Mouse (Mus musculus): ENCODE data around the gene Ttc7. TPM values are rescaled to one million over a fixed set of nuclear protein-coding genes. Genes with fewer than 3 reads are reported as not detected.

Ttc7 gene
- 10 to 100 TPM; 13.0 to 15.9 TPM for total RNA-seq (2021)
- long read RNA-seq, experiment 1, full-length matches to known transcripts, result 3 of 3 reads
- long read RNA-seq, experiment 1, partial matches to known transcripts, result 0 of 3 reads
- long read RNA-seq, experiment 1, other reads (novel, unspliced or antisense), result 0 of 3 reads
- long read RNA-seq, experiment 2, full-length matches to known transcripts, result 5 of 9 reads
- long read RNA-seq, experiment 2, partial matches to known transcripts, result 2 of 9 reads
- long read RNA-seq, experiment 2, other reads (novel, unspliced or antisense), result 2 of 9 reads

DNA sequence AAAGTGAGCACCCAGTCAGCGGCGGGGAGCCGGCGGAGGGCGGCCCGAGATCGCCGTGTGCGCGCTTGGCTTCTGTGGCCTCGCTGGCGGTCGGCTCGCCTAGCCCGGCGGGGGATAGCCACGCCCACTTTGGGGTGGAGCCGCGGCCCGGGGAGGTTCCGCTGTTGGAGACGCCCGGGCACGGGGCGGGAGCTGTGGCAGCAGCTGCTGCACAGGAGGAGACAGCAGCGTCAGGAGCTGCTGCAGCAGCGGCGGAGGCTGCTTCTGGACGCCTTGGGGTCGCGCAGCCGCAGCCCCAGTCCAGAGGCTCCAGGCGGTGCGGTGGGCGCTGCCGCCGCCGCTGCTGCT, at the start of gene Ttc7:
TSS of gene Ttc7 (plus strand) at position 181 of the 348 bp plus-strand sequence.
- peak; percentile 97 for DNase-seq (ENCODE audit: low spot score in 2 of 2)

DNA sequence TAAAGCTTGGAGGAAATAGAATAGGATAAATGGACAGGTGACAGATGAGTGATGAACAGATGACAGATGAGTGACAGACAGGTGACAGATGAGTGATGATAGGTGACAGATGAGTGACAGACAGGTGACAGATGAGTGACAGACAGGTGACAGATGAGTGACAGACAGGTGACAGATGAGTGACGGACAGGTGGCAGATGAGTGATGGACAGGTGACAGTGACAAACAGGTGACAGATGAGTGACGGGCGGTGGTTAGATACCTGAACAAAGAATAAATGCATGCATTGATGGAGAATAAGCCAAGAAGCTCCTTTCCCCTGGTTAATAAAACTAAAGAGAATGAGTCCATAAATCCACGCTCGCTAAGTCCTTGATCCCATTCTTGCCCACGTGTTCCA, 47.7 kb upstream of the Ttc7 start:
- no peak for DNase-seq (ENCODE audit: low spot score in 2 of 2)

DNA sequence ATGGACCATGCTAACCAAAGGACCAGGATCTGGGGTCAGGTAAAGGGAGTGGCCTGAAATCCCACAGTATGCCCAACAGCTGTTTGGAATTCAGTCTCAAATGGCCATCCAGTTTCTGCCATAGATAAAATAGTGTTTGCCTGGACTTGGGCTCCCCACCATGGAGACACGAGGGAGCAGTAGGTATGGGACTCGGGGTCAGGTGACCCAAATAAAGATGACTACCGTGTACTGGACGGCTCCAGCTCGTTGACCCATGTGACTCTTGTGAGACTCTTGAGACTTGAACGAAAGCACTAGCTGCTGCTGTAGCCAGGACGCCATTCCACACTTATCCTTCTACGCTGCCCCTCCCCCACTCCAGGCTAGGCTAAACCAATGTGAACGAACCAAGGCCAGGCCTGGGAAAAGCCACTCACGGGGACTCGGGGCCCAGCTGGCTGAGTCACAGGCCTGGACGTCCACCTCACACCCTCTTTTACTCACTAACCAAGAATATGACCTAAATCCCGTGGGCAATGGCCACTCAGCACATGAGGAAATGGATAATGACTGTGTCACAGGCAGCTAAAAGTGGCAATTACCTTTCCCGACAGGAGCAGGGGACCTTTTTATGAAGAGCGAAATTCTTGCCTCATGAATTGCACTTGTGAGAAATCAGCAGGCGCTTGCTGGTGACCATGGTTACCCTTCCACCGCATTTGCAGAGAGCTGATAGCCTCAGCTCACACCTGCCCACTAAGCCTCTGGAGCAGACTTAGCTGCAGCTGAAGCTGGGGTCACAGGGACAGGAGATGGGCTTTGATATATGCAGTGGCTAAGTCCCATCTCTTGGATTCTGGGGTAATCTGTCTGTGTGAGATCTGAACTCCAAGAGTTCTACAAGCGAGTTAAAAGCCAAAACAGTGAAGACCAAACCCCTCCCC, 45.7 kb upstream of the Ttc7 start:
- no peak for DNase-seq (ENCODE audit: low spot score in 2 of 2)

DNA sequence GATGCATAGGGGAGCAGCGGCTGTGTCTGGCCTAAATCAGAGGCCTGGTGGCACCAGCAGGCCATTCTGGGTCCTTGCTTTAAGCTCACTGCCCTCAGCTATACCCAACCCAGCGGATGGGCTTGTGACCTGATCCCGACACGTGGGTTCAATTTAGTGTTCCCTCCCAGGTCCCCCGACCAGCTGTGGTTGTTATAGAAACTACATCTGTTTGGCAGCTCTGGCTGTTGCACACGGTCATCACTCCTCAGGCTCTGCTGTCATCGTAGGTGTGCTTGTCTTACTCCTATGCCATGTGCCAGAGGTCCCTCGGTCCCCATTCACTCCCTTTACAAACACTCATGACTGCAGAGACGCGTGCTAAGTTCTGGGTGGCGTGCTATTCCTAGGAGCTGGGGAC, 44.9 kb upstream of the Ttc7 start:
- no peak for DNase-seq (ENCODE audit: low spot score in 2 of 2)

DNA sequence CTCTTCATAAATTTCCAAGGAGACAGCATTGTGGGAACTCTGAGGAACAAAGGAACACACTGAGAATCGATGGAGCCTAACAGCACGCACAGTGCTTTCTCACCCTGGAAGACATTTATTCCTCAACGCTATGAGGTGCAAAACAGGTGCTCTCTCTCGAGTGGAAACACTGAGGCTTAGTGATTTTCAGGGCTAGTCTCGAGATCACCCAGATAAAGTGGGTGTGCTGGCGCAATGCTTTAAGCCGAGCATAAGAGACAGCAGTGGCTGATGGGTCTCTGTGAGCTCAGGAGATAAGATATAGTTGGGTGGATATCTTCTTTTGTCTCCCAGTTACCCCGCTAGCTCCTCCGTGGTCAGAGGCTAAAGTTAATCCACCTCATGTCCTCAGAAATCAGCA, 36.6 kb upstream of the Ttc7 start:
- no peak for DNase-seq (ENCODE audit: low spot score in 2 of 2)

DNA sequence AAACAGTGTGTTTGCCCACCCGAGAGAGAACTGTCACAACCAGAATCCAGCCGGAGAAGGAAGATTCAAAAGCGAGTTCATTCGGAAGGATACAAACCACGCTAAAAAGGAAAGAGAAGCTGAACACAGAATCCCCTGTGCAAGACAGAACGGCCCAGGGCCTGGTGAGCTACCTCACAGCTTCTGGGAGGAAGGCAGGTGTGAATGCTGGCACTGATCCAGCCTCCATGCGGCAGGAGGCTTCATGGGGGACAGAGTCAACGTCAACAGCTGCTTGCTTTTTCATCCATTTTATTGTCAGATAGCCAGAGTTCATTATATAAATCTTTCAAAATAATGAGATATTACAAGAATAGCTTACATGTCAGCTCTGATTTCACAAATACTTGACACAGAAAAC, 28.3 kb upstream of the Ttc7 start:
- no peak for DNase-seq (ENCODE audit: low spot score in 2 of 2)

- no peak for DNase-seq (ENCODE audit: low spot score in 2 of 2)
Observed at GRCm38 (mm10) chr17:87255672-87256071, 27.0 kb upstream of the Ttc7 start.

DNA sequence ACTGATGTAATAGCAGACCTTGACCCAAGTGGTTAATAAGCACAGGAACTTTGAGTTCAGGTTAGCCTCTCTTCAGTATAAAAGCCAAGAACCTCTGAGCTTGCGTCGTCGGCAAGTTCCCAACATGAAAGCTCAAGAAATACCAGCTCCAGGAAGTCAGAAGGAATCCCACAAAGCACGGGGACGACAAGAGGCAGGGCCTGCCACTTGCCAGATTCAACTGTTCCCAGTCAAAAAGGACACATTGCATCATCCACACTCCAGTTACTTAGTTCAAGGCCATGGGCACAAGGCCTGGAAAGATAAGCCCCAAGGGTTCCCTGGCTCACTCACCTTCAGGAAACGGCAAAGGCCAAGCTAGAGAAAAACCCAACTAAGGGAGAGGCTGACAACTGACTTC, 19.3 kb upstream of the Ttc7 start:
- no peak for DNase-seq (ENCODE audit: low spot score in 2 of 2)

DNA sequence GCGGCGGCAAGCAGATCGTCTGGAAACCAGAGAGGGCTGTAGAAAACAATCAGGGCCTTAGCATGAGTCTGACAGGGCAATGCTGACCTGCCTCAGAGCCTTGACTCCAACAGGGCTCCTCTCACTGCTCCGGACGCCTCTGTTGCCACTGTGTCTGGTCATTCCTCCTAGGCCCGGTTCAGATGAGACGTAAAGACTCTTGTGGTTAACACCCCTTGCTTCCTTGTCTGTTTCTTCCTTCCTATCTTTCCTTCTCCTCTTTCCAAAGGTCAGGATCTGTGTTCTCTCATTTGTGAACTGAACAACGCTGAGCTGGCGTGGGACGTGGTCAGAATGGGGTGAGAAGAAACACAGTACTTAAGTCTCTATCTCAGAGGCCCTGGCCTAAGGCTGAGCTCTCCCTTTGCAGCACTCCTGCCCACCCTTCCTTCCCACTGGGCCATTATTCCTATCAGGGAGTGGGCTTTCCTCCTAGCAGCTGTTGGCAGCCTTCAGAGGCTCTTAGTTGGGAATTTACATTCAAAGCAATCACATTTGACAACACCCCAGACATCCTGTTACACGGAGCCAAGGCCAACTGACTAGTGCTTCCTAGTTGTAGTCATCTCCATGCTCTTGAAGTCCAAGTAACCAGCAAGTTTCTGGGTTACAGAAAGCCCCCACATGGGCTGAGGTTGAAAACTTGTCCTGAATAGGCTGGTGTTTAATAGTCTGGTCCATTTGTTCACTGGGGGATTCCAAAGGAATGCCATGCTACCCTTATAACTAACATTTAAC, 18.4 kb upstream of the Ttc7 start:
- DNase-seq (ENCODE audit: low spot score in 2 of 2), result no peak

DNA sequence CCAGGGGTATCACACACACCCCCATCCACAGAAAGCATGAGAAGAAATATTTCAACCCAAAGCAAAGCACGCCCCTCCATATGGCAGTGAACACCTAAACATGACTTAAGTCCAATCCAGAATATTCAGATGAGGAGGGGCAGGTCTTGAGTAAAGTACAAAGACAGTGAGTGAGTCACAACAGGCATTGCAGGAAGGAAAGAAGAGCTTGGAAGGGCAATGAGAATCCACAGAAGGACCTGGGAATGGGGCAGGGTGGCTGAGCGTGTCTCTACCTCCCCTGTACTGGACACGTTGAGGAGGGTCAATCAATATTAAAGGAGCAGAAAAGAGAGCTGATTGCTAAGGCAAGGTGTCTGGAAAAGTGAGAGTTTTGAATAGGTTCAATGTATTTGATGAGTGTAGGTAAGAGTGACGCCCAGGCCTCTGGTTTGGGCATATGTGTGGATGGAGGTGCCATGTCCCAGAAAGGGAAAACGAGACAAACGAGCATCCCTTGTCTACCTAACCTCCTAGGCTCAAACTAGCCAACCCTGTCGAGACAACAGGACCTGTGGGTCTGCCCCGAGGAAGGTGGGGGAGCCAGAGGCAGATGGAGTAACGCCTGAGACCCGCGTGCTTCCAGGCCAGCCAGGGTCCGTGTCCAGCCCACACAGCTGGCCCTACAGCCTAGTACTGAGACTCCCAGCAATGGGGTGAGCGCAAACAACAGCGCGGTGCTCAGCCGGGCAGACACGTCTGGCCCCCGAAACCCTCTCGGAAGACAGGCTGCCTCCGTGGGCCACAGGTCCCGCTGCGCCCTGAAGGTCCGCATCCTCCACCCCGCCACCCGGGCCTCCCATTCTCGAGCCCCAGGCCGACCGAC, 17.5 kb upstream of the Ttc7 start:
- DNase-seq (ENCODE audit: low spot score in 2 of 2), result no peak

- peak; percentile 93 to 96 for DNase-seq (ENCODE audit: low spot score in 2 of 2)
Observed at GRCm38 (mm10) chr17:87265792-87266186, 16.9 kb upstream of the Ttc7 start, which contains the start of gene Mcfd2. TSS of gene Mcfd2 (minus strand) at chr17:87265935.

- no peak for DNase-seq (ENCODE audit: low spot score in 2 of 2)
Observed at GRCm38 (mm10) chr17:87269454-87269853, 13.2 kb upstream of the Ttc7 start.

- no peak for DNase-seq (ENCODE audit: low spot score in 2 of 2)
Observed at GRCm38 (mm10) chr17:87275363-87276341, 7.0 kb upstream of the Ttc7 start.

GRCm38 (mm10) chr17:87282007-87282705, 530 bp upstream of the Ttc7 start:
- DNase-seq (ENCODE audit: low spot score in 2 of 2), result peak; percentile 68 to 84

DNA sequence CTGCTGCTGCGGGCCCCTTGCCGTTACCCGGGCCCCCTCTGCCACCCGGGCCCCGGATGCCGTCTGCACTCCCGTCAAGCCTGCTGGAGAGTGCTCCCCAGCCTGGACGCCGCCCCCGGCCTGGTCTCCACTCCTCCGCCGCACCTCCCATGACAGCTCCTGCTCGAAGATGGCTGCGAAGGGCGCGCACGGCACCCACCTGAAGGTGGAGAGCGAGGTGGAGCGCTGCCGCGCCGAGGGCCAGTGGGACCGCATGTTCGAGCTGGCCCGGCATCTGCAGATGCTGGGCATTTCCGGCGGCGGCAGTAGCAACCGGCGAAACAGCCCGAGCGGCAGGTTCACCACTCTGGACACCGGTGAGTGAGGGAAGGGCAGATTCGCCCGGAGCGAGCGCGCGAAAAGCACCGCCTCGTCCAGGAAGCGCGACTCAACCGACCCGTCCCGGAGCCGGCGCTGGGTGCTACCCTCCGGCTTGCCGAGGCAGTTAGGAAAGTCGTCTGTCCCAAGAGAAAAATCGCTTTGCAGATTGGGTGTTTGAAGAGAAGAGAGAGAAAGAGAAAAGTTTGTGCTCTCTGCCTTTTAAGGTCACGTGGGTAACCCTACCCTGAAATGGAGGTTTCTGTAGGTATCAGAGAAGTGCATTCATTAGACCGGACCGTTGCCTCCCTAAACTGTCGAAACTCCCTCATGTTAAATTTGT, 519 bp downstream of the Ttc7 start:
- DNase-seq (ENCODE audit: low spot score in 2 of 2), result peak; percentile 34 to 44

DNA sequence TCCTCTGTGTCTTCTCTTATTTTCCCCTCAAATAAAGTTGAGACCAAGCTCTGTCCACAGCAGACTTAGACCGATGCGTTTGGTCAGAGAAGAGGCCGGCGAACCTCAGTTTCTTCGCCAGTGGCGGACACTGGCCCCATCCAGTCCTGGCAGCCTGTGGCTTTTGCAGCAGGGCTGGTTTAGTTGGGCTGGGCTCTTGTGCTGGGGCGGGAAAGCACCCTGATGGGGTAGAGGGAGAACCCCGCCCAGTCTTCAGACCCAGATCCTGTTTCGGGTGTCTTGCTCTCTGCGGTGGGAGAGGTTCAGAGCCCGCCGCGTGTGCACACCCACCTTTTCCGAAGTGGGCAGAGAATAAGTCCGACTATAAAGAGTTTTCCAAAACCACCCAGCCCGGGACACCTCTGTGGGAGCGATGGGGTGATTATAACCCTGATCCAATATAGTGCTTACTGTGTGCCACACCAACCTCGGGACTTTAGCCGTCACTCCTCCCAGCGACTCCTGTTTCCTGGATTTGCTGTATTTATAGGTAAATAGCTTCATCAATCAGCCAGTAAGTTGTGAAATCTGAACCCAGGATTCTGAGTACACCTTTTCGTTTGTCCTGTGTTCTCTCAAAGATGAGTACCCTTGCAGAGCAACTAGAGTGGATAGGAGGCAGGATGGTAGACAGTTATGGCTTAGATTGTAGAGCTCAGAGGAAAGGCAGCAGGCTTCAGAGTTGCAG, 1.2 kb downstream of the Ttc7 start:
- no peak for DNase-seq (ENCODE audit: low spot score in 2 of 2)

GRCm38 (mm10) chr17:87284482-87285040, 1.9 kb downstream of the Ttc7 start:
- no peak for DNase-seq (ENCODE audit: low spot score in 2 of 2)
